Mouse (Mus musculus) olfactory bulb, adult 2 months (tissue): ENCODE results near the gene Slc4a5.

Source experiments
- CTCF ChIP-seq: fragments of 200-500 bp; IDR thresholded peaks from 2 replicates; pipeline ENCODE4 v1.5.1; 2012; ENCODE audit warnings: low read depth, mild to moderate bottlenecking, low read length, moderate library complexity; ENCODE audit not compliant: insufficient read depth
- POLR2A ChIP-seq: fragments of 200-500 bp; IDR thresholded peaks from 2 replicates; pipeline ENCODE4 v1.6.1; 2012; ENCODE audit warnings: mild to moderate bottlenecking, low read depth, low read length, moderate library complexity; ENCODE audit not compliant: insufficient read depth

DNA sequence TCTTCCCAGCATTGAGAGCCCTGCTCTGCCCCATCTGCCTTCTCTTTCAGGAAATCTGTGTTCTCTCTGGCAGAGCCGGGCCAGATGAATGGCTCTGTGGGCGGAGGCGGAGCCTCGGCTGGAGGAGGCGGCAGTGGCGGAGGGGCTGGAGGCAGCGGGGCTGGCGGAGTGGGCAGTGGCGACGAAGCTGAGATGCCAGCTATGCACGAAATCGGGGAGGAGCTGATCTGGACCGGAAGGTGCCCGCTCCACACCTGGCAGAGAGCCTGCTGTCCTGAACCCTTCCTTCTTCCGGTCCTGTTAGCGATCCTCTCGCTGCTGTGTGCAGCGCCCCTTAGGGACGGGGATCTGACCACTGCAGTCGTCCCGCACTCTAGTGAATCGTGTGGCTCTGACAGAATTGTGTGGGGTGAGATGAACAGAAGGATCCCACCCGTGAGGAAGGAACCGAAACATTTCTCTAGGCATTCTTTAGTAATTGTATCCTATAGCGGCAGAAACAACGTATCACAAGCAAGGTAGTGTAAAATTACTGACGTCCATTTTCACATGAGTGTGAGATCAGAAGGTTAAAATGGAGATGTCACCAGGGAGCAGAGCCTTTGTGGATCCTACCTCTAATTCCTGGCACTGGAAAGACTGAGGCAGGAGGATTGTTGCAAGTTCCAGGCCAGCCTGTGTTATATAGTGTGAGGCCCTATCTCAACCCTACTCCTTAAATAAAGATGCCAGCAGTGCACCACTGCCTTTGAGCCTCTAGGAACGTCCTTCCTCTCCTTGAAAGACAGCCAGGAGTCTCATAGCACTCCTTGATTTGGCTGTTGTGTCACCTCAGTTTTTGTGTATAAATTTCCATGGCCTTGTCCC is 48.7 kb downstream of the Slc4a5 start:
- TF ChIP-seq POLR2A (peak; percentile 19; the same call in 1 of the 2 replicates), CTCF (peak; percentile 79)
